Mouse (Mus musculus): ENCODE results near the gene Cfap221.

DNA sequence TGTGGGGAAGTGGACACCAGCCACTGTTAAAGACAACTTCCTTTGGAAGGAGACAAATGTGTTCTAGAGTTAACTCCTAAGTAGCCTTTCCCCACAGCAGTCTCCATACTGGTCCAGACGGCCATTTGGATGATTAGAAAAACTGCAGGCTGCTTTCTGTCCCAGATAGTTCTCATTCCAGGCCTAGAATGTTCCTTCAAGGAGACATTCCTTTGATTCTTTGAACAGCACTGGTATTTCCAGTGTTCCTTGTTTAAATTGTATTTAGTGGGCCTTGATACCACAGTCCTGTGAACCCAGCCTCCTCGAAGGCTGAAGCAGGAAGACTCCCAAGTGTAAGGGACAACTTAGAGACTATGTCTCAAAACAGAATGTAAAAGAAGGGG, 36.4 kb upstream of the Cfap221 start:
- TF ChIP-seq CTCF (IDR thresholded peaks at IDR 0.05; ENCODE audit: control insufficient read depth, insufficient read depth, insufficient replicate concordance, low read depth, low read length) (no peak), POLR2A (IDR thresholded peaks at IDR 0.05; ENCODE audit: control insufficient read depth, low read depth, low read length) (no peak)

Data from testis, adult 2 months (tissue).